Mouse (Mus musculus) spleen, adult 2 months (tissue): ENCODE results near the gene Xylt1. TPM values are rescaled to one million over a fixed set of nuclear protein-coding genes. Genes with fewer than 3 reads are reported as not detected.

Source experiments
- DNase-seq, 2 experiments: peaks; one replicate each; pipeline versions ENCODE4 v3.0.0 to v3.0.0-alpha.2; 2012 to 2021; ENCODE audit warnings: low spot score in 2 of 2, low read depth in 1 of 2
- H3K27ac ChIP-seq: fragments of 200-500 bp; 2 replicates; pipeline ENCODE4 v1.5.1; 2012; ENCODE audit warnings: low read length, inconsistent platforms; ENCODE audit not compliant: insufficient read depth
- H3K27me3 ChIP-seq: fragments of 200-500 bp; 2 replicates; pipeline ENCODE4 v1.6.1; 2012; ENCODE audit warnings: mild to moderate bottlenecking, moderate library complexity, low read length, inconsistent platforms; ENCODE audit not compliant: control insufficient read depth, insufficient read depth
- H3K36me3 ChIP-seq: fragments of 200-500 bp; 2 replicates; pipeline ENCODE4 v1.6.1; 2012; ENCODE audit warnings: mild to moderate bottlenecking, low read length, inconsistent platforms; ENCODE audit not compliant: control insufficient read depth, insufficient read depth
- H3K4me1 ChIP-seq: fragments of 200-500 bp; 2 replicates; pipeline ENCODE4 v1.6.1; 2011; ENCODE audit warnings: inconsistent platforms; ENCODE audit not compliant: control insufficient read depth, insufficient read depth, insufficient read length
- H3K4me3 ChIP-seq: fragments of 200-500 bp; 2 replicates; pipeline ENCODE4 v1.5.1; 2011; ENCODE audit warnings: mild to moderate bottlenecking, inconsistent platforms; ENCODE audit not compliant: insufficient read depth, insufficient read length; ENCODE audit errors: extremely low read depth
- CTCF ChIP-seq: fragments of 200-500 bp; IDR thresholded peaks from 2 replicates; pipeline ENCODE4 v1.5.1; 2011; ENCODE audit warnings: mild to moderate bottlenecking, inconsistent platforms; ENCODE audit not compliant: insufficient read depth, insufficient read length, insufficient replicate concordance; ENCODE audit errors: extremely low read depth
- POLR2A ChIP-seq: fragments of 200-500 bp; IDR thresholded peaks from 2 replicates; pipeline ENCODE4 v1.6.1; 2011; ENCODE audit warnings: low read depth, low read length, inconsistent platforms
- WGBS: fragments of 180-500 bp; shearing (Covaris S2); methylation state at CpG from one replicate; pipeline ENCODE4 v1.1.7; 2018; 5-methylcytosine and 5-hydroxymethylcytosine counted together
- polyA plus RNA-seq: library from polyadenylated mRNA; depleted of rRNA; stranded (reverse); fragments of >200 nt; gene quantifications from 2 replicates; pipeline ENCODE4 v1.2.3, GENCODE M21; 2012

The Xylt1 gene
- polyA plus RNA-seq, 1 experiment: 7.8 TPM

DNA sequence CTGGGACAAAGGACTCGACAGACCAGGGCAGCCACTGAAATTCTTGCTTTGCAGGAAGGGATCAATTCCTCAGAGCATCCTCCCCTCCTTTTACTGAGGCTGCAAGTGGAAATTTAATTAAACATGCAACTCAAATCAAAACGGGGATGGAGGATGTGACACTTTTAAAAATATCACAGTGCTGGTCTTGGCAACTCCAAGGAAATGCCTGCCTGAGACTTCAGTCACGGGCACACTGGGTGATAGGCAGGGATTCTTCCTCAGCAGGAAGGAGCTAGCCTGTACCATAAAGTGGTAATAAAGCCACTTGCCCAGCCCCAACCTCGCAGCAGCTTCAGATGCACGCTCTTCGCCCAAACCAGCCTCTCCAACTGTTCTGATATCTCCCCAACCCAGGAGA, 339.6 kb downstream of the Xylt1 start:
- Histone ChIP-seq H3K27ac (no peak overlapping the region), H3K4me3 (no peak overlapping the region), H3K27me3 (no peaks in the 10 kb centered on the region), H3K36me3 (no peaks in the 10 kb centered on the region), H3K4me1 (no peaks in the 10 kb centered on the region)
- DNase-seq: no peak
- WGBS: 64% methylated on average over 6 of the region's 6 CpGs
- TF ChIP-seq POLR2A (no peak), CTCF (no peak)
